Mouse (Mus musculus): ENCODE results near the gene Rgs17. TPM values are rescaled to one million over a fixed set of nuclear protein-coding genes. Genes with fewer than 3 reads are reported as not detected.
A peak's percentile ranks its signal among the peaks of the same experiment; 100 is the strongest.

The Rgs17 gene
- total RNA-seq, 2 experiments from 2014 or later = 0.61 to 0.62 TPM

- intact Hi-C loops (cut with DNase I) = no loop called here
- no peak for DNase-seq
These were observed 95.7 kb downstream of the Rgs17 start for GRCm38 (mm10) chr10:5826336-5827025.

DNA sequence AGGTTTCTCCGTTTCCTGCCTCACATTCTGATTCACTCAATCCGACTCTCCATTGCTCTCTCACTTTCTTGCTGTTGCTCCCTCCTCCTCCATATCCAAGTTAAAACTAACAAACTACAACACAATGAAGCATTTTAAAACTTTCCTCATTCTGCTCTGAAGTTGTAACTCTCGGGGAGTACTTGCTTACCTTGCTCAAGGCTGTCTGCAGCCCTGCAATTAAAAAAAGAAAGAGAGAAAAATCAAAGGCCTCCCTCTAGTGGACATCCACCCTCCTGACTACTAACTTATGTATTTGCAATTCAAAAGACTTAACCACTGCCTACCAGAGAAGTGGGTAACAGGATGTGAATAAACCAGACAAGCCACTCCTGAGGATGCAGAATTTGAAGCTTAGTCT, 97.4 kb downstream of the Rgs17 start:
- DNase-seq = peak in 1 of 2 experiments; percentile 12
- intact Hi-C loops (cut with DNase I) = loop anchor here (1.0 kb wide), 2 partner anchors 19 to 24 kb away; partner anchors contain the start of gene Fbxo5

GRCm38 (mm10) chr10:5823740-5824491, 98.3 kb downstream of the Rgs17 start, which contains the start of gene Mtrf1l:
Gene Mtrf1l, minus strand, starts transcription at chr10:5823910.
- peak; percentile 97 to 99 for DNase-seq
- intact Hi-C loops (cut with DNase I) = loop anchor here (1.0 kb wide), 1 partner anchor 19 kb away; the partner anchor contains the start of gene Fbxo5

DNA sequence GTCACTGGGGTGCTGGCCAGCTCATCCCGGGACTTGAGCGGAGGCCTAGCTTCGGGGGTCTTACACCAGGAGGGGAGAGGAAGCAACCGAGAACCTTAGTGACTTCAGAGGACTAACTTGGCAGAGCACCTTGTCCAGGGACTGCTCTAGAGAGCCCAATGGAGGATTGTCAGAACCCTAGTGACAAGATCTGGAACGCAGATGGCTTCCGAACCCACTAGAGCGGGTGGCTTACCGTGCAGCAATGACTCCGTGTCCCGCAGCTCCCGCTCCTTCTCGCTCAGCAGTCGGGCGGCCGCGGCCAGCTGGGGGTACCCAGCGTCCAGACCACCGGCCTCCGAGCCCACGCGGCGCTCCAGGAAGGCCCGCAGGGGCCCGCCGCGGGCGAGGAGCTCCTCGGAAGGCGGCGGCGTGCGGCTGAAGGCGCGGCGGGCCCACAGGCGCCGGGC, 98.9 kb downstream of the Rgs17 start:
- intact Hi-C loops (cut with DNase I) = no loop called here

GRCm38 (mm10) chr10:5818772-5819171, 103.4 kb downstream of the Rgs17 start:
- no peak for DNase-seq
- intact Hi-C loops (cut with DNase I) = no loop called here

More for the DNA sequence above, 98.9 kb downstream of the Rgs17 start:
- DNase-seq = no peak

GRCm38 (mm10) chr10:5815968-5816367, 106.2 kb downstream of the Rgs17 start:
- intact Hi-C loops (cut with DNase I) = no loop called here
- DNase-seq = no peak

DNA sequence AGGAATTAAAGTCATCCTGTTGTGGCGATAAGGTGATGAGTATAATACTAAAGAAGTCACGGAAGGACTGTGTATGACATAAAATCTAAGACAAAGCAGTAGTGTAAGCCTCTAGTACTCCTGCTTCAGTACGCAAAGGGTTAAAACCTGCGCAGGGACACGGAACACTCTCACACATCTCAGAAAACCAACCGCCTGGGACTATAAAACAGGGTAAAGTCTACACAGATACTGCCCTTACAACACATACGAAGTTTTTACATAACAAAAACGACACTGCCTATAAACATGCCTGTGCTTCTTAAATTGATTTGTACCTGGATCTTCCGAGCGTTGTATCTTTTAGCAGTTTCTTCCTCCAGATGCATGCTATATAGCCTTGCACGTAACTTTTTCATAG, 108.5 kb downstream of the Rgs17 start:
- DNase-seq = no peak
- intact Hi-C loops (cut with DNase I) = no loop called here

GRCm38 (mm10) chr10:5807683-5808082, 114.5 kb downstream of the Rgs17 start:
- intact Hi-C loops (cut with DNase I) = no loop called here

GRCm38 (mm10) chr10:5806996-5807395, 115.2 kb downstream of the Rgs17 start:
- intact Hi-C loops (cut with DNase I) = no loop called here
- no peak for DNase-seq

More at GRCm38 (mm10) chr10:5807683-5808082, 114.5 kb downstream of the Rgs17 start:
- no peak for DNase-seq

DNA sequence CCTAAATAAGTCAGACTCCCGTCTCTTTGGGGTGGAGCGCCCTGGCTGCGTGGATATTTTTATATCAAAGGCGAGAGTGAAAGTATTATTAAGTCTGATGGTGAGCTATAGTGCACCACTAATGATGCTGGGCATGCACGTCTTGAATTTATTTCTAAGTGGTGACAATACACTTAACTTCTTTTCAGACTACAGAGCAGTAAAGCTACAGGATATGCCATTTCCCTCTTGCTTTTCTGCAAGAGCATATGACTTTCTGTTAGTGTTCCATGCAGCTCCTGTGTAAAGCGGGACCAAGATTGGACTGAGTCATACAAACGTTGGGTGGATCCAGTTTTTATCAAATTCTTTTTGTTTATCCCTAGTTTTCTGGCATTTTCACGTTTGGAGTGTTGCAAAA, 115.8 kb downstream of the Rgs17 start:
- peak in 1 of 2 experiments; percentile 19 for DNase-seq
- intact Hi-C loops (cut with DNase I) = no loop called here

- intact Hi-C loops (cut with DNase I) = loop anchor here (1.0 kb wide), 1 partner anchor 18 kb away; no protein-coding TSS in a partner anchor
- DNase-seq = peak; percentile 93 to 99
These were observed 116.4 kb downstream of the Rgs17 start for GRCm38 (mm10) chr10:5805731-5806307.

DNA sequence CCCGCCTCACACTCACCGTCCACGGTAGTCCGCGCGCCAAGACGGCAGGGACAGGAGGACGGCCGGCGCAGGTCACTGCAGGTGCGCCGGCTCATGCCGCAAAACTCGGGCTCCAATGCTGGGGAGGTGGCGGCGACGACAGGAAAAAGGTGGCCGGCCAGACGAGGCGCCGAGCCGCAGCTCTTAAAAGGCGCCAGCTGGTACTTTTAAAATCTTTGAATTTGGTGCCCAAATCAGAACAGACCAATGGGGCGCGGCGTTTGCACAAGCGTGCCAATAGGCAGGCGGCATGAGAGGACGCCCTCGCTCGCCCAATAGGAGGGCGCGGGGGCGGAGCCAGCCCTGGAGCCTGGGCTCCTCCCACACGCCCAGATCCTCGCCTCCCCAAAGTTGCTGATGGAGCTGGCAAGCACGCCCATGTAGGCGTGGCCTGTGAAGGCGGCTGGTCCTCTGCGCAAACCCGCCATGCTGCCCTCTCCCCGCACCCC, 116.9 kb downstream of the Rgs17 start, which contains the start of gene Fbxo5:
Gene Fbxo5, minus strand, starts transcription at position 358 of the 488 bp plus-strand sequence.
- intact Hi-C loops (cut with DNase I) = loop anchor here (1.0 kb wide), 1 partner anchor 19 kb away; no protein-coding TSS in a partner anchor
- DNase-seq = peak in 1 of 2 experiments; percentile 97

GRCm38 (mm10) chr10:5804691-5805156, 117.5 kb downstream of the Rgs17 start:
- intact Hi-C loops (cut with DNase I) = loop anchor here (1.0 kb wide), 1 partner anchor 20 kb away; no protein-coding TSS in a partner anchor

DNA sequence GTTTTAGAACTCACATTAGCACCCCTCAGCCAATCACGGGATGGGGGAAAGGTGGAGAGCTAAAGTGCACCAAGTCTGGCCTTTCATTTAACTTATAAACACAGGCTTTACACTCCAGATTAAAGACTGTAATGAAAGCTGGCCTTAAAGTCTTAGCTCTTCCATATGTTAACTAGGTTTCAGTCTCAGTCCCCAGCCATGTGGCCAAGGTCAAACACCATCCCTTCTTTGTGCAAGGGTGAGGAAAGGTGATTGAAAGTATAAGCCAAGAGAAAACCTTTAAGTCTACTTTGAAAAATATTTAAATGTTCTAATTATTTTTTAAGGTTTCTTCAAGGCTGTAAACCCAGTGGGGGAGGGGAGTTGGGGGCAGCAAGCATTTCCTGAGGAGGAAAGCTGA, 118.5 kb downstream of the Rgs17 start:
- intact Hi-C loops (cut with DNase I) = no loop called here
- no peak for DNase-seq

More at GRCm38 (mm10) chr10:5804691-5805156, 117.5 kb downstream of the Rgs17 start:
- no peak for DNase-seq

GRCm38 (mm10) chr10:5802866-5803265, 119.3 kb downstream of the Rgs17 start:
- no peak for DNase-seq
- intact Hi-C loops (cut with DNase I) = no loop called here

GRCm38 (mm10) chr10:5800490-5800889, 121.7 kb downstream of the Rgs17 start:
- intact Hi-C loops (cut with DNase I) = loop anchor here (1.0 kb wide), 1 partner anchor 25 kb away; no protein-coding TSS in a partner anchor
- DNase-seq = no peak

- intact Hi-C loops (cut with DNase I) = no loop called here
- DNase-seq = no peak
These were observed 124.1 kb downstream of the Rgs17 start for GRCm38 (mm10) chr10:5798069-5798468.

- peak; percentile 19 to 55 for DNase-seq
These were observed 131.5 kb downstream of the Rgs17 start for GRCm38 (mm10) chr10:5790657-5791056.

GRCm38 (mm10) chr10:5786923-5787322, 135.3 kb downstream of the Rgs17 start:
- intact Hi-C loops (cut with DNase I) = loop anchor here (10.0 kb wide), 2 partner anchors 272 to 312 kb away; no protein-coding TSS in a partner anchor
- DNase-seq = no peak

More at GRCm38 (mm10) chr10:5790657-5791056, 131.5 kb downstream of the Rgs17 start:
- intact Hi-C loops (cut with DNase I) = loop anchor here (1.0 to 5.0 kb wide), 2 partner anchors 190 to 473 kb away; no protein-coding TSS in a partner anchor
